Mouse (Mus musculus) gastrocnemius, postnatal 14 days (tissue): ENCODE measurements around the gene Fhad1. TPM values are rescaled to one million over a fixed set of nuclear protein-coding genes. Genes with fewer than 3 reads are reported as not detected.
"Not testable (repeated sequence)": the region's sequence is repeated elsewhere in the genome, so short reads cannot be mapped to it uniquely, and the experiment has no call there.

Experiments
- DNase-seq: peaks from one replicate; pipeline ENCODE4 v3.0.0; 2021; ENCODE audit warnings: mixed read lengths
- intact Hi-C: fragments of 180-260 bp; cut with DNase I; formaldehyde crosslinking; loops from one replicate; pipeline ENCODE4 v1.15.1; 2025; ENCODE audit warnings: low total_unique reads
- long read RNA-seq, 2 experiments: library from polyadenylated mRNA; stranded (forward); transcript quantifications; one replicate each; pipeline ENCODE4 v2.0.0; 2021
- total RNA-seq, 2 experiments: library from RNA; stranded (reverse); gene quantifications; 2 replicates each; pipeline ENCODE4 v1.2.3; 2021

Fhad1 gene
- 1 to 10 TPM; 1.4 to 1.7 TPM for total RNA-seq
- long read RNA-seq, experiment 1 = 0 reads
- long read RNA-seq, experiment 2 = 0 reads

DNA sequence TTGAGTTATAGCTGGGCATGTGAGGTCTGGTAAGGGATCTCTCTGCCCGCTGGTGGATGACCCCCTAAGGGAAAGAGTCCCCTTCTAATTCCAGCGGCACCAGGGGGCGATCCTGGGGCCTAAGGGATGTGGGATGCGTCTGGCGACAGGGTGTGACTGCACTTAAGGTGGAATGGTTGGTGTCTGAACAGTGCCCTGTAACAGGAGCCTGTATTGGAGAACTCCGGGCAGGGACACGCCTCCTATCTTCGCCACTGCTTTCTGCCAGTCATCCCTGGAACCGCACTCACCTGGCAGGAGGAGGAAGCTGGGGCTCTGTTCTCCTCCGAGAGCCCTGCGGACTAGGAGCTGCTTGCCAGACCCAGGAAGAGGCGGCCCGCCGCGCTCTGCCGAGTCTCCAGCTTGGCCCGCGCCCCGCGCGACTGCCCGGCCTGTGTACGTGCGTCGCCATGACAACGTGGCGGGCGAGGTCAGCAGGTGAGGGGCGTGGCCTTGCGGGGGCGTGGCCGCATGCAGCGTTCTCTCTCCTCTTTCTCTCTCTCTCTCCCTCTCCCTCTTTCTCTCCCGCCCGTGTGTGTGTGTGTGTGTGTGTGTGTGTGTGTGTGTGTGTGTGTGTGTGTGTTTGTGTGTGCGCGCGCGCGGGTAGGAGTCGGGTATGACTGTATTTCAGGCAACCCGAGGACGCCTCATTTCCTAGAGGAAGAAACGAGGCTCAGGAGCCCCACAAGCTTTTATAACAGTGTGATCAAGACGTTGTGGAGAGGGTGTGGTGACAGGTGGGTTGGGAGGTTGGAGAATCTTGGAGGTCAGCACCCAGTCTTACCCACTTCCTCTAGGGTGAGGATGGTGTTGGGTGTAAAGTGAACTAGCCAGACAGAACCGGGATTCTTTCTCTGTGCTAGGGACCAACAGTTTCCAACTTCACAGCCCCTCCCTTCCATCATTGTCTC, at the start of gene Fhad1:
TSS of gene Fhad1 (minus strand) at position 424 of the 950 bp plus-strand sequence.
- peak; percentile 67 for DNase-seq
- intact Hi-C loops = no loop called here

DNA sequence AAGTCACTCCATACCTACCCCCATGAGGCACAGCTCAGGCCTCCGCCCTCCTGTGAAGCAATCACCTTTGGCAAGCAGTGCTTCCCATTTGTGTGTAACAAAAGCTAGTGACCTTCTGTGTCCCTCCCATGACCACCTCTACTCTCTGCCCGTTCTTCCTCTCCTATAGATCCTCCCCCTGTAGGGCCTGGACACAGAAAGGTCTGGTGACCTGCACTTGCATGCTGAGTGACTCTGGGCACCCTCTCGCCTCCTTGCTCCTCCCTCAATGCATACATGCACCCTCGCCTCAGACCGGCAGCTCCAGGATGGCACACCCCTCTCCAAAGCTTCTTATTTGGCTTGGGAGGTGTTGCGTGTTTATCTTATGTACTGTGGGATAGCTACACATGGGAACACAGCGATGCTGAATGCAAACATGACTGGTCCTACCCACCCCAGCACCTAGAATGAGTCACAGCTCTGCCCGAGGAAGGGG, 48.2 kb upstream of the Fhad1 start:
- DNase-seq = no peak
- intact Hi-C loops = no loop called here

DNA sequence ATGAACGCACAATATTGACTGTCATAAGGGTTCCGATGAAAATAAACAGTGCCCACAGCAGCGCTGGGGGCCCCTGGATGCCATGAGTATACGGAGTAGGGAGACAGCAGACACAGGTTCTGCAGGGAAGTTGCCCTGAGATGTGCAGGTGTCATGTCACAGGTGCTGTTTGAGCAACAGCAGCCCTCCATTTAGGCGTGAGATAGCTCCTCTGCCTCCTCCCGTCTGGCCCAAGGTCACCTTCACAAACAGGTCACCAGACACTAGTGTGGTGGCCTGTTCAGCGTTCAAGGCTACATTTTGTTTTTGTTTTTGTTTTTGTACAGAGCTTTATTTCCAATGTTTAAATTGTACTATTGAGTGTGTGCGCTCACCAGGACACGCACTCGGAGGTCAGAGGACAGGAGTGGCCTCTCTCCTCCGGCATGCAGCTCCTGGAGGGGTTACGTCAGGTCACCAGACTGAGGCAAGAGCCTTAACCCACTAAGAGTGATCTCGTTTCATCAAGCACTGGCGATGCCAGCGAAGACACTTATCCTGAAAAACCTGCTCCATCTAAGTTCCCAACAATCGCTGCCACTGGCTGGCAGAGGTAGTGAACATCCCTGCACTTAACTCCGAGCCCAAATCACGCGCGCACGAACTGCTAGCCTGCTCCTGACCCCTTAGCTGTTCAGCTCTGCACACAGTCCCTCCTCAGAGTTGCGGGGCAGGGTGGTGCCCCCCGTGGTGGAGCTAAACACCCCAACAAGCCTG, 46.8 kb upstream of the Fhad1 start:
- intact Hi-C loops = no loop called here
- DNase-seq = no peak

DNA sequence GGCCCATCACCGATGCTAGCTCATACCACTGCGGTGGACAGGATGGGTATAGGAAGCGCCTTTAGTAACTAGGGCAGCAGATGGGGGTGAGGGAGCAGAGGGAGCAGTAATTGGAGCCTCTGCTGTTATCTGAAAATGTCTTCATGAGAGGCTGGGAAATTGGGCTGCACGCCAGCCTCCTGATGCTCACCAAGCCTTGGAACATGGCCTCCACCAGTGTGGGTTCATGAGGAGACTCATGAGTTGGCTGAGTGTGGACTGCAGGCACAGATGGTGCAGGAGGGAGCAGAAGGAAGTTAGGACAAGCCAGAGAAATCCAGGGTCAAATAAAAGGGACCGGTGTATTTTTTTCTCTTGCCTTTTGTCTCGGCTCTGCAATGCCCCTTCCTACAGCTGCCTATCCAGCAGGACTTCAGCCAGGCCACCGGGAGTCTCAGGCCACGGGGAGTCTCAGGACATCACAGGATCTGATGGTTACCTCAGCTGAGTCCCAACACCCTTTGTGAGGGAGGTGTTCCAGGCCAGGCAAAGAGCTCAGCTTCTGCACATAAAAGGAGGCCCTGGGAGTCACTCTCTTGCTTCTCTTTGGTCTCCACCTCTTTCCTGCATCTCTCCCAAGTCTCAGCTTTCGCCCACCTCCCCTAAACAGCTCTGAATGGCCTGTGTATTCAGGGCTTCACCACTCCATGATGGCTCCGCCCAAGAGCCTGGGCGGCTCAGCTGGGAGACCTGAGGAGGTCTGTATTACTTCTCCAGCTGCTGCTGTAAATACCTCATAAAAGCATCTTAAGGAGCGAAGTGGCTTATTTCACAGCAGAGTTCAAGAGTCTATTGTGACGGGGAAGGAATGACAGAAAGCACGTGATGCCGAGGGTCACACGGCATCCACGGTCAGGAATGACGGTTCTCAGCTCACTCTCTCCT, 45.8 kb upstream of the Fhad1 start:
- DNase-seq = no peak
- intact Hi-C loops = no loop called here

DNA sequence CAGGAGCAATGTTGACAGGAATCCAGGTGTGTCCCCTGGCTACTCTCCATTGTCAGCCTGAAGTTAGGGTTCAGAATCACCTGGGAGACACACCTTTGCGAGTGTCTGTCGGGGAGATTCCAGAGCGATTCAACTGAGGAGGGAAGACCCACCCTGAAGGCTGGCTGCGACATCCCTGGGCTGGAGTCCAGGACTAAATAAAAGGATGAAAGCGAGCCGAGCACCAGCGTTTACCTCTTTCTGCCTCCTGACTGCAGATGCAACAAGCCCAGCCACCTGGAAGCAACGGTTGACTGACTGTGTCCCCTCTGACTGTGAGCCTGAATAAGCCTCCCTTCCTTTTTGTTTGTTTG, 44.9 kb upstream of the Fhad1 start:
- intact Hi-C loops = no loop called here
- DNase-seq = no peak

DNA sequence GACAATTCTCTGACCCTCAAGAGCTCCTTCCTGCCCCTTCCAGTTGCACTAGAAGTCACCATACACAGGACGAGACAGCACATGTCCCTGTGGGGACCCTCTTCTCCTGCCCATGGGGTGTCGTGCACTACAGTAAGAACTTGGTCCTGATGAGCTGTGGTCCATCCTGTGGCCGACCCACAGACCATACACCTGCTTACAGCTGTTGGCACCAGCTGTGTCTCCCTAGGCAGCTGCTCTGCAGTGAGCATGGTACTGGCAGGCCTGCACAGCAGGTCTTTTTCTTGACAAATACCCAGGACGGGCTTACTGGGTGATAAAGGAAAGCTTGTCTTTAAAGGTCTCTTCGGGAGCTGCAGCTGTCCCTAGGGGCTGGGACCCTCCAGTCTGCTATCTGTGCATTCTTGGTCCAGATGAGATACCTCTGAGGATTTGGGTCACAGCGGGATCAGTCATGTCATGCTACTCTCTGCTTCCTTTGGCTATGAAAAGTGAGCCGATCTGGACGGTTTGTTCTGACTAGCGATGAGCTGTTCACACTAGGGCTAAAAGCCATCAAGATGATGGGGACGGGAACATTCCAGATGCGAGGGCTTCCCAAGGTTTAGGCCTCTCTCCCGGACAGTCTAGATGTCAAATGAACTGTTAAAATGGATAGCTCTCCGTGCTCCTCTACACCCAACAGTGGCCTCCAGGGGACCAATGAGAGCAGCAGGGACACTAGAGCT, 44.4 kb upstream of the Fhad1 start:
- intact Hi-C loops = no loop called here
- DNase-seq = no peak

DNA sequence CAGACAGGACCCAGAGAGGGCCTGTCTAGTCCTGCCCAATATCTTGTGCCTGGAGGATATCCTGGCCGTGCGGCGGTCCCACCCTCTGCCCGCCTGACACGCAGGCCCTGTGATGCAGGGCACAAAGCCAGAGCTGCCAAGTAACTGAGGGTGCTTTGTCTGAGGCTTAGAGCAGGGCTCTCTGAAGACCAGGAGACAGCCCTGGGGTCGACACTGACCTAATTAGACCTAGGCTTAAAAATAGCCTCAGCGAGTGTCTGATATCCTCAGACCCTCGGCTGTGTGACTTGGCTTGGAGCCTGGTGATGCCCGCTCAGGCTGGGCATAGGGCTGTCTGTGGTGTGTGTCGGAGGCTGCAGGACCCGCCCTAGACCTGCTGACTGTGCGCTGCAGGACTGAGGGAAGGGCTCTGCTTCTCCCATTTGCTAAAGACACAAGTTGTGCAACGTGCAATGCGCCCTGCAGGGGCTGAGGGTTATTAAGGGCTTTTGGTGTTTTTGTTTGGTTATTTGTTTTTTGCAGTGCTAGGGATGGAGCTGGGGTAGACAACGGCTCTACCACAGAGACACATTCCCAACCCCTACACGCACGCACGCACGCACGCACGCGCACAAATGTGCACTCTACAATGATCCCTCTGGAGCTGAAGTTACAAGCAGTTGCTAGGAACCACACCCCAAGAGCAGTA, 42.8 kb upstream of the Fhad1 start:
- no peak for DNase-seq
- intact Hi-C loops = no loop called here

DNA sequence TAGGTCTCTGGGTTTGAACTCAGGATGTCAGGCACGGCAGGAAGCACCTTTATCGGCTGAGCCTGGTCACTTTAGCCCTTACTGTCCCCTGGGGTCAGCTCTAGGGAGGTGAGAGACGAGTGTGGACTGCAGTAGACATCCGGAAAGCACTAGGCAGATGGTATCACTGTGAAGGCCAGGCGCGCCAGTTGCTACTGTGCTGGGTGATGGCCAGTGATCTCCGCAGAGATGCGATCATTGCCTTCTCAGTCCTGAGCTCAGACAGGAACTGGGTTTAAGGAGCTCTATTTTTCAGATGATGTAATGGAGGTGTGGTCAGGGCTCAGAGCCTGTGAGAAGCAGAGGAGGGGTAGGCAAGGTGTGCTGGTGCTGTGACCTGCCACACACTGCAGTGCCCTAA, 40.7 kb upstream of the Fhad1 start:
- no peak for DNase-seq
- intact Hi-C loops = no loop called here

DNA sequence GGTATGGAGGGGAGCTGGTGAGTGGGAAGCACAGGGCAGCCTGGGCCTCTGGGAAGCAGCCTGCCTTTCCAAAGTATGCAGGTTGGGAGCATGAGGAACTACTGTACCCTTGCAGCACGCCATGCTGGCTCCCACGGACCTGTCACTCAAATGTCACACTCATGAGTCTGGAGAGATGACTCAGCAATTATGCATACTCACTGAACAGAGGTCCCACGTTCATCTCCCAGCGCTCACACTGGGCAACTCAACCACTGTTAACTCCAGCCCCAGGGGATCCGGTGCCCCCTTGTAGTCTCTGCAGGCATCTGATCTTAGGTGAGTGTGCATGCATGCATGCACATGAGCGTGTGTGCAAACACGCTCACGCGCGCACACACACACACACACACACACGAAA, 39.7 kb upstream of the Fhad1 start:
- no peak for DNase-seq

DNA sequence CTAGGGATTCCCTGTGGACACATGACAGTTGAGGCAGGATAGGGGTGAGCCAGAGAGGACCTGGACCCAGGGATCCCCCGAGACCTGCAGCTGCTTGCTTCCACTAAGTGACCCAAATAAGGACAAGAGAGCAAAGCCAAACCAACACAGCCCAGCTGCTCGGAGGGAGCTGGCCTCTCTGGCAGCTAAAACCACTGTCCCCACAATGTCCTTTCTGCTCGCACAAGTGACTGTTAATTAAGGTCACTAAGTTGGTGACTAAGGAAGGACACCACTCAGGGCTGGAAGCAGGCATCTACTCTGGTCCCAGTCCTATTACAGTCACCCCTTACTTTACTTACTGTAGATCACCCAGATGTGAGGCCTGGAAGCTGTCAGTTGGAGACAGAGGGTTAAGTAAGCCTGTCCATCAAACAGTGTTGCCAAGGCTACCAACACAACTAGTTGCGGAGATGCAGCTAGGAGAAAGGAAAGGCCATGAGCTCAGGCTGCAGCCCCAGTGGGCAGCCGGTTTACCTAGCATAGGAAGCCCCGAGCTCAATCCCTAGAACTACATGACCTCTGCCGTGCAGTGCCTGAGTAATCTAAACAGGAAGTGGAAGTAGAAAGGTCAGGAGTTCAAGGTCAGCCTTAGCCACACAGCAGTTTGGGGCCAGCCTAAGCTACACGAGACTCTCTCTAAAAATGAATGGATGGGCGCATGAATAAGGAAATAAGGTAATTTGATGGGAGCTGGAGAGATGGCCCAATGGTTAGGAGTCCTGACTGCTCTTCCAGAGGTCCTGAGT, 39.0 kb upstream of the Fhad1 start:
- intact Hi-C loops = no loop called here
- DNase-seq = peak; percentile 47

More for the DNA sequence above, 39.7 kb upstream of the Fhad1 start:
- intact Hi-C loops = no loop called here

DNA sequence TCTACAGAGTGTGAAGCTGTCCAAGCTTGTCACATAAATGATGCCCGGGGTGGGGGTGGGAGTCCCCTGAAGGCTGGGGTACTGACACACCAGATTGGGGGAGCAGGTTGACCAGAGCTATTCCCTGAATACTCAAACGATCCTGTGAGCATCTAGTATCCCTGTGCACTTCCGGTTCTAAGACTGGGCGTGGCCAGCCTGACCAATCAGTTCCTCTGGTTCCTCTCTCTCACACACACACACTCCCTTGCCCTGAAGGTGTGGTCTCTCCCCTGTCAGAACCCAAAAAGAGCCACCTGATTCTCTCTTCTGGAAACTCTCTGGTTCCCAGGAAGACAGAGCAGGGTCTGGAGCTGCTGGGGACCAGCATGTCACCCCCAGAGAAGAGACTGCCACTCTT, 38.4 kb upstream of the Fhad1 start:
- intact Hi-C loops = no loop called here
- no peak for DNase-seq

DNA sequence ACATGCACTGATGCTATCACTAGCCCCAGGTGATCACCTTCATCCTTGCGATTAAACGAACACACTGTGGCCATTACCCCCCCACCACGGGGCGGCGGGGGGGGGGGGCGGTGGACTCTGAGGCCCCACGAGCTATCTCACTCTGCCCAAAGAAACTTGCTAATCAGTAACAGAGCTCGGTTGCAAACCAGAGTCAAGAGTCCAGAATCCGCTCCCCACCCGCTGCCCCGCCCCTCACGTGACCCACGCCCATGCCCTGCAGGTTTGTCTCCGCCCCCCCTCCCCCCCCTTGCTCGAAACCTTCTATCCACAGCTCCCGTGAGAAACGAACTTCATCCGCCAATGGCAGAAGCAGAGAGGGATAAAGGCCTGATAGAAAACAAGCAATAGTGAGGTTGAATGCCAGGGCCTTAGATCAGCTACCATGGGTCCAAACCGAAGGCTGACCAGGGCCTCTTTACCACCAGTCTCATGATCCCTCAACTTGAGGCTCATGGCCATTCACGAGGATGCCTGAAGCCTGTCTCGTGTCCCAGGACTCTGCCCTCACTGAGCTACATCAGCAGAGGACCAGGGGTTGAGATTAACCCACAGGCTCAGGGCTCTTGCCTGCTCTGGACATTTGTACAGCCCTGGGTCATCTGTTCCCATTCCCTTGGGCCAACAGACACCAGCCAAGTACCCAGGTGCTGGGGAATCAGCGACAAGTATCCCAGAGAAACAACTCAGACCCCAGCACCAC, 37.7 kb upstream of the Fhad1 start:
- intact Hi-C loops = no loop called here
- no peak for DNase-seq

DNA sequence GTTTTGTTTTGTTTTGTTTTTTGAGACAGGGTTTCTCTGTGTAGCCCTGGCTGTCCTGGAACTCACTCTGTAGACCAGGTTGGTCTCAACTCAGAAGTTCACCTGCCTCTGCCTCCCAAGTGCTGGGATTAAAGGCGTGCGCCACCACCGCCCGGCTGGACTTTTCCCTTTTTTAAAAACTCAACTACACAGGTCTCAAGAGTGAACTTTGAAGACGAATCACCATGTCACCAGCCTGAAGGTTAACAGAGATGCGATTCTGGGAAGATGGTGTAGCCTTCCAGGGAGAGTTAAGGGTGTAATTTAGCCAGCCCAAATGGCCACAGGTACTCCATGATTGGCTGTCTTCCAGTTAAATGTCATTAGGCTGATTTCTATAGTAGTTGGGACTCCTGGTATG, 37.0 kb upstream of the Fhad1 start:
- intact Hi-C loops, DNase-seq: not testable (repeated sequence)

DNA sequence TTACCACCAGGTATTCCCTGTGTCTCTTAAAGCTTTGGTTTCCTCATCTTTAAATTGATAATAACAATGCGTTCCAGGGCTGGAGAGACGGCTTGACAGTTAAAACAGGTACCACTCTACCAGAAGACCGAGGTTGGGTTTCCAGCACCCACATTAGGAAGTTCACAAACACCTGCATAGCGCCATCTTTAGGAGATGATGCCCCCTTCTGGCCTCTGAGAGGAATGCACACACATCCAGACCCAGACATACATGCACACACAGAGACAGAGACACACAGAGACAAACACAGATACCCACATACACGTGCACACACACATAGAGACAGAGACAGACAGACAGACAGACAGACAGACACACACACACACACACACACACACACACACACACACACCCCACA, 35.1 kb upstream of the Fhad1 start:
- intact Hi-C loops = no loop called here
- DNase-seq = no peak

DNA sequence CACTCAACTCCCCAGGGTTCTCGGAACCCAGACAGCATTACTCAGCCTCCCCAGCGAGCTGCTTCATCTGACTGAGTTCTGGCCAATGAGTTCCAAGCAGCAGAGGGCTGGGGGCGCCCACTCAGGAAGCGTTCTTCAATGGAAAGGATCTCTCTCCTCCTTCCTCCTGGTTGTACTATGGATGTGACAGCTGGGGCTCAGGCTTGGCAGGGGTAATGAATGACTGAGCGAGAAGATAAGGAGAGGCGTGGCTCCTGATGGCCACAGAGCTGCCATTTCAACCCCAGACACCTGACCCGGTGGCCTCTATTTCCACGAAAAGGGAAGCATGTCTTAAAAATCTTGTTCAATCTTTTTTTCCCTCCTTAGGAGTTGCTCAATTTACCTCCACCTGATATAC, 33.5 kb upstream of the Fhad1 start:
- intact Hi-C loops = no loop called here
- no peak for DNase-seq

DNA sequence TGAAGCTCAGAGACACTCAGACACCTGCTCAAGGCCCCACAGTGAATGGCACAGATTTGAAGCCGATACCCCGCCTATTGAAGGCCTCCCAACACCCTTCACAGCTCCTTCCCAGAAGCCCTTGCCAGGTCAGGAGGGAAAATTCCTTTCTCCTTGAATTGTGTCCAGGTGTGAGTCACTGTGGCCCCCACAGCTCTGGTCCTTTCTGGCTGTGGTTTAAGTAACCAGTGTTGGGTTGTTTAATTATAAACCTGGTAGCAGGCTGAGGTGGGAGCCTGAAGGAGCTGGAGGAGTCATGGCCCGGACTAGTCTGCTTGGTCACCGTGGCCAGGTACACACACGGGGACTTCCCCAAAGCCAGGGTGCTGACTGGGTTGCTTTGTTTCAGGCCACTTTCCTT, 32.1 kb upstream of the Fhad1 start:
- intact Hi-C loops = no loop called here
- no peak for DNase-seq

DNA sequence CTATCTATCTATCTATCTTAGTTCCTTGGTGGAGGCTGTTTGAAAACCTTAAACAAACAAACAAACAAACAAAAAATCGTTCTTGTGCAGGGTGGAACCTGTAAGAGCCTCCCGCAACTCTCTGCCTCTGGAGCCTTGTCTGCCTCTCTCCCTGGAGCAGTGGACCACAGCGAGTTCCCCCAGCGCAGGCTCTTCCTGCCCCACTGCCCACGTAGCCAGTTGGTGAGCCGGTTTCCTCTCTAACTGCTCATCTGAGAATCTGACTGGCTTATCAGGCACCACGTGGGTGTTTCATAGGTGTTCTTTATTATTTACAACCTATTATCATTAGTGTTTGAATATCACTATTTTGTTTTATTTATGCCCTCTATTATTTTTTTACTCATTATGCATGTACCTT, 31.6 kb upstream of the Fhad1 start:
- no peak for DNase-seq
- intact Hi-C loops = no loop called here
